Mouse (Mus musculus) lung, adult 18-20 months (tissue): Measurements from ENCODE around the gene Rmi2.
A peak's percentile ranks its signal among the peaks of the same experiment; 100 is the strongest.
"Not testable (repeated sequence)": the region's sequence is repeated elsewhere in the genome, so short reads cannot be mapped to it uniquely, and the experiment has no call there.

Experiments used
- DNase-seq, 2 experiments: peaks; one replicate each; pipeline ENCODE4 v3.0.0; 2022; ENCODE audit warnings: mixed read lengths in 2 of 2

The Rmi2 gene

GRCm38 (mm10) chr16:10834911-10835587 is at the start of gene Rmi2:
TSS of gene Rmi2 (plus strand) at chr16:10835059.
- peak; percentile 87 for DNase-seq

- peak; percentile 87 to 91 for DNase-seq
These were observed 49.3 kb upstream of the Rmi2 start, which contains the start of gene Socs1 for GRCm38 (mm10) chr16:10785371-10786231. TSS of gene Socs1 (minus strand) at chr16:10785536.

GRCm38 (mm10) chr16:10786288-10786687 is 48.6 kb upstream of the Rmi2 start:
- peak; percentile 84 to 88 for DNase-seq

- DNase-seq = no peak
These were observed 47.9 kb upstream of the Rmi2 start for GRCm38 (mm10) chr16:10786782-10787547.

GRCm38 (mm10) chr16:10787548-10788058 is 47.3 kb upstream of the Rmi2 start:
- DNase-seq = no peak

GRCm38 (mm10) chr16:10788271-10788670 is 46.6 kb upstream of the Rmi2 start, which contains the start of gene Tnp2:
TSS of gene Tnp2 (minus strand) at chr16:10788660.
- no peak for DNase-seq

GRCm38 (mm10) chr16:10788866-10789265 is 46.0 kb upstream of the Rmi2 start:
- DNase-seq = no peak

GRCm38 (mm10) chr16:10790702-10791101 is 44.2 kb upstream of the Rmi2 start, which contains the start of gene Prm3:
TSS of gene Prm3 (minus strand) at chr16:10790914.
- no peak for DNase-seq

GRCm38 (mm10) chr16:10796034-10796433 is 38.8 kb upstream of the Rmi2 start, which contains the start of gene Prm2:
TSS of gene Prm2 (minus strand) at chr16:10796134.
- no peak for DNase-seq

GRCm38 (mm10) chr16:10802420-10802819 is 32.4 kb upstream of the Rmi2 start:
- not testable (repeated sequence) for DNase-seq

- no peak for DNase-seq
These were observed 28.9 kb upstream of the Rmi2 start, which contains the start of gene Prm1 for GRCm38 (mm10) chr16:10805789-10806527. TSS of gene Prm1 (minus strand) at chr16:10805839.

GRCm38 (mm10) chr16:10810376-10810775 is 24.5 kb upstream of the Rmi2 start:
- no peak for DNase-seq

- DNase-seq = no peak
These were observed 21.9 kb upstream of the Rmi2 start, which contains the start of gene Gm11172 for GRCm38 (mm10) chr16:10812865-10813371. TSS of gene Gm11172 (plus strand) at chr16:10812915.

- DNase-seq = no peak
These were observed 21.1 kb upstream of the Rmi2 start for GRCm38 (mm10) chr16:10813726-10814125.

- peak in 1 of 2 experiments; percentile 17 for DNase-seq
These were observed 20.0 kb upstream of the Rmi2 start for GRCm38 (mm10) chr16:10814864-10815263.

GRCm38 (mm10) chr16:10818579-10819135 is 16.2 kb upstream of the Rmi2 start:
- DNase-seq = no peak

- DNase-seq = no peak
These were observed 14.9 kb upstream of the Rmi2 start for GRCm38 (mm10) chr16:10819966-10820365.

GRCm38 (mm10) chr16:10821387-10821786 is 13.5 kb upstream of the Rmi2 start:
- DNase-seq = no peak

GRCm38 (mm10) chr16:10824536-10824935 is 10.3 kb upstream of the Rmi2 start:
- DNase-seq = no peak

- DNase-seq = no peak
These were observed 9.0 kb upstream of the Rmi2 start for GRCm38 (mm10) chr16:10825840-10826239.

- DNase-seq = no peak
These were observed 7.6 kb upstream of the Rmi2 start for GRCm38 (mm10) chr16:10827269-10827668.
